Mouse (Mus musculus) heart, adult 2 months (tissue): ENCODE data around the gene Grtp1. TPM values are rescaled to one million over a fixed set of nuclear protein-coding genes. Genes with fewer than 3 reads are reported as not detected.

Experiments
- DNase-seq, 2 experiments: peaks; one replicate each; pipeline ENCODE4 v3.0.0; 2021
- H3K27ac ChIP-seq: fragments of 200-600 bp; 2 replicates; pipeline ENCODE4 v1.8.1; 2022
- H3K27me3 ChIP-seq: fragments of 200-500 bp; 2 replicates; pipeline ENCODE4 v1.6.1; 2012; ENCODE audit warnings: mild to moderate bottlenecking, low read length, inconsistent platforms, mixed read lengths; ENCODE audit not compliant: control insufficient read depth, insufficient read depth
- H3K36me3 ChIP-seq: fragments of 200-500 bp; 2 replicates; pipeline ENCODE4 v1.6.1; 2012; ENCODE audit warnings: low read length, inconsistent platforms; ENCODE audit not compliant: control insufficient read depth, insufficient read depth
- H3K4me1 ChIP-seq: fragments of 200-500 bp; 2 replicates; pipeline ENCODE4 v1.6.1; 2011; ENCODE audit warnings: low read length; ENCODE audit not compliant: control insufficient read depth, insufficient read depth
- H3K4me3 ChIP-seq: fragments of 200-600 bp; 2 replicates; pipeline ENCODE4 v1.8.1; 2022
- H3K79me2 ChIP-seq: fragments of 200-500 bp; replicated peaks from 2 replicates; pipeline ENCODE4 v1.6.1; 2012; ENCODE audit warnings: mild to moderate bottlenecking, inconsistent platforms, low read length, moderate library complexity, mixed read lengths; ENCODE audit not compliant: control insufficient read depth, insufficient read depth
- H3K9ac ChIP-seq: fragments of 200-500 bp; 2 replicates; pipeline ENCODE4 v1.6.1; 2012; ENCODE audit warnings: low read depth, mild to moderate bottlenecking, control low read depth, inconsistent platforms, low read length, mixed read lengths
- CTCF ChIP-seq: fragments of 200-600 bp; IDR thresholded peaks from 2 replicates; pipeline ENCODE4 v1.8.1; 2022; ENCODE audit warnings: antibody characterized with exemption, mild to moderate bottlenecking, moderate library complexity
- EP300 ChIP-seq: fragments of 200-500 bp; IDR thresholded peaks from 2 replicates; pipeline ENCODE4 v1.6.1; 2011; ENCODE audit warnings: low read depth, low read length, control low read depth; ENCODE audit not compliant: insufficient read depth
- POLR2A ChIP-seq: fragments of 200-500 bp; IDR thresholded peaks from 2 replicates; pipeline ENCODE4 v1.6.1; 2011; ENCODE audit warnings: mild to moderate bottlenecking, low read depth, low read length, control low read depth; ENCODE audit not compliant: insufficient read depth
- WGBS: fragments of 180-500 bp; shearing (Covaris S2); methylation state at CpG from one replicate; pipeline ENCODE4 v1.1.7; 2018; 5-methylcytosine and 5-hydroxymethylcytosine counted together
- intact Hi-C: fragments of 180-260 bp; cut with DNase I; formaldehyde crosslinking; loops from one replicate; pipeline ENCODE4 v1.15.1; 2025
- polyA plus RNA-seq: library from polyadenylated mRNA; depleted of rRNA; stranded (reverse); fragments of >200 nt; gene quantifications from 2 replicates; pipeline ENCODE4 v1.2.3, GENCODE M21; 2012
- total RNA-seq, 2 experiments: library from RNA; stranded (reverse); gene quantifications; 2 replicates each; pipeline ENCODE4 v1.2.3; 2021

Gene Grtp1
- total and polyA plus RNA-seq, 3 experiments, result 3.8 to 5.1 (median 3.9) TPM

GRCm38 (mm10) chr8:13203472-13203871 lies 3.1 kb upstream of the Grtp1 start:
- Histone ChIP-seq H3K79me2 (no peaks in the 10 kb centered on the region), H3K4me3 (no peak overlapping the region), H3K27ac (no peak overlapping the region), H3K4me1 (no peaks in the 10 kb centered on the region), H3K36me3 (no peaks in the 10 kb centered on the region), H3K9ac (no peak overlapping the region), H3K27me3 (peaks cover 2% of the 10 kb centered on the region)
- WGBS, result 66% methylated on average over 1 of the region's 1 CpGs
- TF ChIP-seq EP300, result no peak
- TF ChIP-seq POLR2A, result no peak
- TF ChIP-seq CTCF, result peak; percentile 43
- intact Hi-C loops, result loop anchor here (10.0 kb wide), 1 partner anchor 49 kb away; the partner anchor contains the start of gene Lamp1
- no peak for DNase-seq

DNA sequence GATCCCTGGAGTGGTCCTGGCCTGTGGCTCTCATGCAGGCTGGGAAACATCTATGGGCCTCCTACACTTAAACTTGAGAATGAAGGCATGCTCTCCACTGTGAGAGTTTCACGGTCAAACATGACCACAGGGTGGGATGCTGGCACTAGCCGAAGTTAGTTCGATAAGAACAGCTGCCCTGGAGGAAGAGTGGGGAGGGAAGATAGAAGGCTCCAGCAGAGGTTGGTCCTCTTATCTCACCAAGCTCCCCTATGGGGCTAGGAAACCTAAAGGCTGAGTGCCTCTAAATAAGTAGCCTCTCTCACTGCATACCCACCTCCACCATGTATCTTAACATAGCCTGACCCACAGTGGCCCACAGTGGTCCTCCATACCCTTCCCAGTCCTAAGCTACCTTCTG lies 2.4 kb upstream of the Grtp1 start:
- intact Hi-C loops, result loop anchor here (10.0 kb wide), 1 partner anchor 48 kb away; the partner anchor contains the start of gene Lamp1
- 77% methylated on average over 3 of the region's 3 CpGs for WGBS
- Histone ChIP-seq H3K27ac (no peak overlapping the region), H3K4me3 (no peak overlapping the region), H3K9ac (no peak overlapping the region), H3K4me1 (no peaks in the 10 kb centered on the region), H3K36me3 (no peaks in the 10 kb centered on the region), H3K27me3 (peaks cover 2% of the 10 kb centered on the region), H3K79me2 (no peaks in the 10 kb centered on the region)
- no peak for DNase-seq
- TF ChIP-seq EP300, result no peak
- TF ChIP-seq POLR2A, result no peak
- no peak for TF ChIP-seq CTCF

DNA sequence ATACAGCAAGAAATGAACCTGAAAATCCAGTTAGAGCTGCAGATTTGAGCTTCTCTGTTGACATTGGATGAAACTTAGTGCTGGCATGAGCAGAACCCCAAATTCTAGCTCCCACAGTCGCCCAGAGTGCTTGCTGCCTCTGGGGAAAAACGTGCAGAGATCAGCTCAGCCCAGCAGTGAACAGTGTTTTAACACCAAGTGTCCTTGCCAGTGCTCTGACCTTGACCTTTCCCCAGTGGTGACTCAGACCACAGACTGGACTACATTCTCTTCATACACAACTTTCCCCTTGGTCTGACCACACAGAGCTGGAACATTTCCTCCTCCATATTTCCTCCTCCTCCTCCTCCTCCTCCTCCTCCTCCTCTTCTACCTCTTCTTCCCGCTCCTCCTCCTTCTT lies 1.6 kb upstream of the Grtp1 start:
- WGBS, result 44% methylated on average over 3 of the region's 3 CpGs
- Histone ChIP-seq H3K9ac (no peak overlapping the region), H3K36me3 (no peaks in the 10 kb centered on the region), H3K27me3 (peaks cover 2% of the 10 kb centered on the region), H3K79me2 (no peaks in the 10 kb centered on the region), H3K27ac (no peak overlapping the region), H3K4me3 (no peak overlapping the region), H3K4me1 (no peaks in the 10 kb centered on the region)
- intact Hi-C loops, result loop anchor here (10.0 kb wide), 1 partner anchor 47 kb away; the partner anchor contains the start of gene Lamp1
- no peak for DNase-seq
- TF ChIP-seq EP300 (no peak), CTCF (no peak), POLR2A (no peak)

GRCm38 (mm10) chr8:13201013-13201334 lies 554 bp upstream of the Grtp1 start:
- Histone ChIP-seq H3K4me1 (no peaks in the 10 kb centered on the region), H3K36me3 (no peaks in the 10 kb centered on the region), H3K79me2 (no peaks in the 10 kb centered on the region), H3K9ac (no peak overlapping the region), H3K27ac (no peak overlapping the region), H3K4me3 (peak overlapping the region; percentile 60), H3K27me3 (peaks cover 2% of the 10 kb centered on the region)
- TF ChIP-seq CTCF (no peak), POLR2A (no peak), EP300 (no peak)
- WGBS, result 4% methylated on average over 18 of the region's 18 CpGs
- intact Hi-C loops, result loop anchor here (10.0 kb wide), 1 partner anchor 46 kb away; the partner anchor contains the start of gene Lamp1
- DNase-seq, result no peak

DNA sequence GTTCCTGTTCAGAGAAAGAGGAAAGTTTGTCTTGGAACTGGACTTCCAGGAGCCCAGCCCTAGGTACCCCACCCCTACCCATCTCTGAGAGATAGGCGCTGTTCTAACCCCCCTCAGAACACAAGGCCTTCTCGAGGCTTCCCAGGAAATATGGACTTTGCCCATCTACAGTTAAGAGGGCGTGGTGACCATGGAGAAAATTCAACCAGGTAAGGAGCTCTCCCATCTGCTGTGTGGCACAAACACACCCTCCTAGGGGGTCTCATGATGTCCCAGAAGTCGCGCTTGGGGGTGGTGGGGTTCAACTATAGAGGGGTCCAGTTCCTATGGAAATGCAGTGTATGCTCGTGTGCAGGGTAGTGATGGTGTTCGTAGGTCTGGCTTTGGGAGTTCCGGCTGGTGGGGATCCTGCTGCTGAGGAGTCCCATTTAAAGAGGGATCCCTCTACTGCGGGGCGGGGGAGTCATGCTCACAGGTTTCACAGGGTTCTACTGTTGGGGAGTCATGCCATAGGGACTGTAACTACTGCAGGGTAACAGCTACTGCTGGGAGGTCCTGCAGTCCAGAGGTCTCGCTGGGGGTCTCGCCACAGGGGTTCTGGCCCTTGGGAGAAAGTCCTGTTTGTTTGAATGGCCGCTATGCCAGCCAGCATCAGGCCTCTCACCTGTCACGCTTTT lies 897 bp downstream of the Grtp1 start:
- Histone ChIP-seq H3K36me3 (no peaks in the 10 kb centered on the region), H3K79me2 (no peaks in the 10 kb centered on the region), H3K4me1 (no peaks in the 10 kb centered on the region), H3K27me3 (peaks cover 2% of the 10 kb centered on the region), H3K4me3 (no peak overlapping the region), H3K9ac (no peak overlapping the region), H3K27ac (no peak overlapping the region)
- 45% methylated on average over 14 of the region's 14 CpGs for WGBS
- no peak for TF ChIP-seq EP300
- TF ChIP-seq POLR2A, result no peak
- TF ChIP-seq CTCF, result no peak
- DNase-seq, result no peak
- intact Hi-C loops, result loop anchor here (10.0 kb wide), 1 partner anchor 45 kb away; the partner anchor contains the start of gene Lamp1

DNA sequence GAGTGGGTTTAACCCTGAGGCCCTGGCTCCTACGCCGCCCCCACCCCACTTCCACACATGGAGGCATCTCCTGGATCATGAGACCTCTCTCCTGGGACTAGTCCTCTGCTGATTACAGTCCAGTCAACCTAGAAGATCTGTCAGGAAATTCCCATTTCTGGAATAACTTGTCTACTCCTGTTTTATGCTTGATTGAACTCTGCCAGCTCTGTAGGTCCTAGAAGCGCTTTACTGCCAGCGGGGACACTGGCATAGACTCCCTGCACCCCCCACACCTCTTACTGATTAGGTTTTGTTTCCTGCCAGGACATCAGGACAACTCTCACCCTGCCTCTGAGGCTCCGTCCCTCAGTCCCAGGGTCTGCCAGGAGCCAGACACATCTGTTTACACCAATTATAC lies 2.9 kb downstream of the Grtp1 start:
- no peak overlapping the region for H3K27ac ChIP-seq
- no peaks in the 10 kb centered on the region for H3K79me2 ChIP-seq
- TF ChIP-seq CTCF (no peak), EP300 (no peak), POLR2A (no peak)
- H3K27me3 ChIP-seq, result peaks cover 2% of the 10 kb centered on the region
- H3K36me3 ChIP-seq, result no peaks in the 10 kb centered on the region
- 79% methylated on average over 5 of the region's 5 CpGs for WGBS
- H3K4me1 ChIP-seq, result no peaks in the 10 kb centered on the region
- H3K9ac ChIP-seq, result no peak overlapping the region
- no peak overlapping the region for H3K4me3 ChIP-seq
- intact Hi-C loops, result no loop called here
- no peak for DNase-seq
